Mouse (Mus musculus): ENCODE results near the gene Tcf25. TPM values are rescaled to one million over a fixed set of nuclear protein-coding genes. Genes with fewer than 3 reads are reported as not detected.
"Not testable (repeated sequence)": the region's sequence is repeated elsewhere in the genome, so short reads cannot be mapped to it uniquely, and the experiment has no call there.

The Tcf25 gene
- total RNA-seq, 2 experiments from 2014 or later: 490 to 516 TPM

GRCm38 (mm10) chr8:123427639-123428275 is 54.2 kb downstream of the Tcf25 start:
- no peak for DNase-seq (ENCODE audit: low spot score in 2 of 2)

DNA sequence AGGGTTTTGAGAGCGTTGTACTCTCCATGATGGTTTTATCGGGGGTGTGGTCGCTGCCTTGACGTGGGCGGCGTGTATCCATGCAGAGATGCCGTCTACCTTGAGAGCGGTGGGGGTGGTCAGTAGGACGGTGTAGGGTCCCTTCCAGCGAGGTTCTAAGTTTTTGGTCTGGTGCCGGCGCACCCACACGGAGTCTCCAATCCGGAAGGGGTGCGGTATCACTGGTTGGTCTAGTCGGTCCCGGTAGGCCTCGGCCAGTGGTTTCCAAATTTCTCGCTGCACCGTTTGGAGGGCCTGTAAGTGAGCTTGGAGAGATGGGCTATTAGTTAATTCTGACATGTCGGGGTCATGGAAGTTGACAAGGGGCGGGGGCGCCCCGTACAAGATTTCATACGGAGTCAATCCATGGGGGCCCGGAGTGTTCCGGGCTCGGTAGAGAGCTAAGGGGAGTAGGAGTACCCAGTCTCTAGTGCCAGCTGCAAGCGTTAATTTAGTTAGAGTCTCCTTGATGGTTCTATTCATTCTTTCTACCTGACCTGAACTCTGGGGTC is 54.9 kb downstream of the Tcf25 start:
- DNase-seq (ENCODE audit: low spot score in 2 of 2): no peak

DNA sequence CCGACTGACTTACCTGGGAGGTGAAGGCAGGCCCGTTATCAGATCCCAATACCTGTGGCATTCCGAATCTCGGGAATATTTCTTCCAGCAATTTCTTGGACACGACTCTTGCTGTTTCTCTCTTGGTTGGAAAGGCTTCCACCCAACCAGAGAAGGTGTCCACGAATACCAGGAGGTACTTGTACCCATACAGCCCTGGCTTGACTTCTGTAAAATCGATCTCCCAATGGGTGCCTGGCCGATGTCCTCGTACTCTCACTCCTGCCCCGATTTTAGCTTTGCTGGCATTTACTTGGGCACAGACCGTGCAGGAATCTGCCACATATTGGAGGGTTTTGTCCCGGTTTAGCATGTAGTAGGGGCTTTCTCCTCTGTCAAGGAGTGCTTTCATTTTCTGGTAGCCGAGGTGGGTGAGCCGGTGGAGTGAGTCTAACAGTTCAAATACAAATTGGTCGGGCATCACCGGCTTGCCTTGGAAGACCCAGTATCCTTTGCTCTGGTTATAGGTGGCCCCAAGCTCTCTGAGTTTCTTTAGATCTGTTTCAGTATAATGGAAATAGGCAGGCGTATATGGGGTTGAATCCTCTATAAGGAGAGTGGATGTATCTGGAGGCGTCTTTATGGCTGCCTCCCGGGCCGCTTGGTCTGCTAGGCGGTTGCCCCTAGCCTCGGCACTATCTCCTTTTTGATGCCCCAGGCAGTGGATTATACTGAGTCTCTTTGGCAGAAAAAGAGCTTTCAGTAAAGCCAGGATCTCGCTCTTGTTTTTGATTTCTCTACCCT is 55.6 kb downstream of the Tcf25 start:
- DNase-seq (ENCODE audit: low spot score in 2 of 2): no peak

GRCm38 (mm10) chr8:123429722-123430013 is 56.1 kb downstream of the Tcf25 start:
- DNase-seq (ENCODE audit: low spot score in 2 of 2): not testable (repeated sequence)

DNA sequence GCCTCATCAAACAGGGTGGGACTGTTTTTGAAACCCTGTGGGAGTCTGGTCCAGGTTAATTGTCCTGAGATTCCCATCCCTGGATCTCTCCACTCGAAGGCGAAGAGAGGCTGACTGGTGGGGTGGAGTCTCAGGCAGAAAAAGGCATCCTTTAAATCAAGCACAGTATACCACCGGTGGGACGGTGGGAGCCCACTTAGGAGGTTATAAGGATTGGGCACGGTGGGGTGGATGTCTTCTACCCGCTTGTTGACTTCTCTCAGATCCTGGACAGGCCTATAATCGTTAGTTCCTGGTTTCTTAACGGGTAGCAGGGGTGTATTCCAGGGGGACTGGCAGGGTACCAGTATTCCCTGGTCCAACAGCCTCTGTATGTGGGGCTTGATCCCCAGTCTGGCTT is 57.4 kb downstream of the Tcf25 start:
- DNase-seq (ENCODE audit: low spot score in 2 of 2): not testable (repeated sequence)

GRCm38 (mm10) chr8:123431616-123432365 is 58.2 kb downstream of the Tcf25 start:
- DNase-seq (ENCODE audit: low spot score in 2 of 2): no peak

- no peak for DNase-seq (ENCODE audit: low spot score in 2 of 2)
Observed at GRCm38 (mm10) chr8:123432381-123432780, 58.8 kb downstream of the Tcf25 start.

- not testable (repeated sequence) for DNase-seq (ENCODE audit: low spot score in 2 of 2)
Observed at GRCm38 (mm10) chr8:123433241-123433974, 59.9 kb downstream of the Tcf25 start.

DNA sequence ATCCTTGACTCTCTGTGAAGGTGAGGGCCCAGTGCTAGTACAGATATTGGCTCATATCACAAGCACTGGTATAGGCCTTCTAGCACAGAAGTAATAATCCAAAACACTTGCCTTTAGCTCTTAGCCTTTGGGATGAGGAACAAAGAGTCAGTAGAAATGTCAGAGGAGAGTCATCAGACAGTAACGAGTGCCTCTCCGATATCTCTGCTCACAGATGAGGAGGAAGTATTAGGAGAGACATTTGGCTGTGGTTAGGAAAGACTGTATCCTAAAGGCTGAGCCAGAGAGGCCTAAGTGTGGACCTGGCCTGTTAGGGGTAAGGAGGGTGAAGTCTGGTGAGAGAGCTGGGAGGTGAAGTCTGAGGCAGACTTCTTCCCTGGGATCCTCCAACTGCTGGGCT is 68.2 kb downstream of the Tcf25 start:
- no peak for DNase-seq (ENCODE audit: low spot score in 2 of 2)

- no peak for DNase-seq (ENCODE audit: low spot score in 2 of 2)
Observed at GRCm38 (mm10) chr8:123442351-123442750, 68.8 kb downstream of the Tcf25 start.

DNA sequence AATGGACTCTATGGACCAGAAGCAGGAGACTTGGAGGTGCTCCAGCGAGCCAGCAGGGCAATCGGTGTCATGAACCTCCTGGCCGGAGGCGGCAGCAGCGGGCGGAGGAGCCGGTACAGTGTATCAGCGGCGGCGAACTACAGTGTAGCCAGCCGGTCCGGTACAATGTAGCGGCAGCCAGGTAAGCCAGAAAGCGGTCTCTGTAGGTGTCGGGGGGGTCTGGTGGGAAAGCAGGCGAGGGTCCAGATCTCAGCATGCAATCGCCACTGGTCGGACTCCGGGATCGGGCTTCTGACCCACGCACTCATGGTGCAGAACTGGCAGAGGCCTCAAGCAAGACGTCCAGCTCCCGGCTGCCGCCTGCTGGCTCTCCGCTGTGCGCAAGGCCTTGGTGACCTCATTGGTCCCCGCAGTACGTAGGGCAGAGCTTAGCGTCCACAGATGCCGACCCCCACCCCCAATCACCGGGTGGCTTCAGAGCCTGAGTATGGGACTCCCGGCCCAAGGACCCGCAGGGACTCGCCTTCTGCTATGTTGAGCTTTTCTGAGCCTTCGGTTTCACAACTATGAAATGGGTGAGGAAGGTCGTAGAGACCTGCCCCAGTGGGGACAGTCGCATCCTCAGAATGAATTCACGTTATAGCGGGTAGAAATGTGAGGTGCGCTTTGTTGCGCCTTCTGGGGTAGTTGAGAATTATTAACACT is 69.5 kb downstream of the Tcf25 start:
- peak; percentile 92 to 96 for DNase-seq (ENCODE audit: low spot score in 2 of 2)

DNA sequence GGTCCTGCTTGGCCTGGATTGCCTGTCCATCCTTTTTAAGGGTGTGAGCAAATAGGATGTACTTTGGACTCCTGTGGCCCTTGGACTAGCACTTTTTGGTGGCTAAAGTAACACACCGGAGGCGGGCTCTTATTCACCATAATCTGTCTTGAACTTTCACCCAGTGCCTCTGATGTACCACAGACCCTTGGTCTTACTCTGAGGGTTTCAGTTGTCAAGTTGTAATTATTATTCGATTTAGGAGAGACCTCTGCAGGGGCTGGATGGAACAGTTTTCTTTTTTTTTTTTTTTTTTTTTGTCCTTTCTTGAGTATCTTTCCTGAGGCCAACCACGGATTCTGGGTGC is 70.0 kb downstream of the Tcf25 start:
- no peak for DNase-seq (ENCODE audit: low spot score in 2 of 2)

DNA sequence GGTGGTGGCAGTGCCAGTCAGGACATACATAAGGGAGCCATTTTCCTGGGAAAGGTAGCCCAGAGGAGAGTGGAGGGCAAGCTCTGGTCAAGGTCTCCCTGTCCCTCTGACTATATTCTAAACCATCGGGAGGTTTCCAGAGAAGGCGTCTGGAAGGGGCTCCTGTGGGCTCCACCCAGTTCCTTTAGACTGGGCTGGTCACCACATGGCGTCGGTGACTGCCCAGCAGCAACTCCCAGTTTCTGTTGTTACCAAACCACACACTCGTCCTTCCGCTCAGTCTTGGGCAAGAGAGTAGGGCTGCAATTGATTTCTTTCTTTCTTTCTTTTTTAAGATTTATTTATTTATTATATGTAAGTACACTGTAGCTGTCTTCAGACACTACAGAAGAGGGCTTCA is 70.6 kb downstream of the Tcf25 start:
- no peak for DNase-seq (ENCODE audit: low spot score in 2 of 2)

DNA sequence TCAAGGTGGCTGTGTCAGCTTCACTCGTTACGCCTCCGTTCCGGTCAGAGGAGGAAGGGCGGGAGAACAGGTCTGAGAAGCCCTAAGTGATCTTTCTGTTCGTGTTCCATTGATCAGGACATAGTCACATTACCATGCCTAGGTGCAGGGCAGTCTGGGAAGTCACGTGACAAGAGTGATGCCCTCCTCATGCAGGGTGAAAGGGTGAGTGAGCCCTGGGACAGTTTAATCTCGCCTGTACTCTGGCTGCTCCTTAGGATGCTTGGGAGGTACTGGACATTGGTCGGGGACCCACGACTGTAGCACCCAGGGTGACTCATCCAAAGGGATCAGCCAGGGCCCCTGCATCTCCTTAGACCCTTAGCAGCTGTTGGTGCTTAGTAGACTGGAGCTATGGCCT is 72.4 kb downstream of the Tcf25 start:
- DNase-seq (ENCODE audit: low spot score in 2 of 2): no peak

- DNase-seq (ENCODE audit: low spot score in 2 of 2): no peak
Observed at GRCm38 (mm10) chr8:123446799-123447198, 73.2 kb downstream of the Tcf25 start.

DNA sequence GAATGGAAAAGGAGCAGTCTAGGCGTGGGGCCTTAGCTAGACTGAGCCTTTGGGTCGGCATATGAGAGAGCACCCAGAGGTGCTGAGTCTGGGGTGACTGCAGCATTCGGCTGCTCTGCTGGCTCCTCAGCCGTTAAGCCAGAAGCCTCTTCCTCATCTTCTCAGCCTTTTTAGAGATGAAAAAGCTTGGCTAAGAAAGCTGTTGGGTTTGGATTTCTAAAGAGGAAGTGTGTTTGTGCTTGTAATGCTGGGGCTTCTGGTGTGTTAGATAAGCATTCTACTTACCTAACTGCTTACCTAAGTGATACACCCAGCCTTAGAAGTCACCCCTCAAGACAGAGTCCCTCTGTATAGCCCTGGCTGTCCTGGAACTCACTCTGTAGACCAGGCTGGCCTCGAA is 77.2 kb downstream of the Tcf25 start:
- no peak for DNase-seq (ENCODE audit: low spot score in 2 of 2)

GRCm38 (mm10) chr8:123451747-123452146 is 78.2 kb downstream of the Tcf25 start:
- DNase-seq (ENCODE audit: low spot score in 2 of 2): not testable (repeated sequence)

DNA sequence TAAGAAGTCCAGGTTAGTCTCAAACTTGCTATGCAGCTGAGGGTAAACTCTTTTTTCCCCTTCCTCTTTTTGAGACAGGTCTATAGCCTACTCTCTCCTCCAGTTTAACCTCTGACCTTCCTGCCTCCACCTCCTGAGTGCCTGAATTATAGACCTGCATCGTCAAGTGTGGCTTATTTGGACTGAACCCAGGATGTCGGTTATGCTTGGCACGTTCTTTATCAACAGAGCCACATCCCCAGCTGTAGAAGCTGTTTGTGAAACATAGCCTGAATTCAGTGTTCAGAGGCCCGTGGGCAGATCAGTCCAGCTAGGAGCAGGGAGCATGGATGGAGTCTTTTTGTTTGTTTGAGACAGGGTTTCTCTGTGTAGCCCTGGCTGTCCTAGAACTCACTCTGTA is 78.6 kb downstream of the Tcf25 start:
- no peak for DNase-seq (ENCODE audit: low spot score in 2 of 2)

GRCm38 (mm10) chr8:123453291-123453690 is 79.7 kb downstream of the Tcf25 start:
- no peak for DNase-seq (ENCODE audit: low spot score in 2 of 2)
